Mouse (Mus musculus): ENCODE data around the gene Mamdc4.
"Not testable (repeated sequence)": the region's sequence is repeated elsewhere in the genome, so short reads cannot be mapped to it uniquely, and the experiment has no call there.

Gene Mamdc4

GRCm38 (mm10) chr2:25560551-25560950 is 14.1 kb downstream of the Mamdc4 start:
- DNase-seq (ENCODE audit: low spot score in 2 of 2): no peak

- no peak for DNase-seq (ENCODE audit: low spot score in 2 of 2)
Observed at GRCm38 (mm10) chr2:25558774-25559173, 15.9 kb downstream of the Mamdc4 start.

DNA sequence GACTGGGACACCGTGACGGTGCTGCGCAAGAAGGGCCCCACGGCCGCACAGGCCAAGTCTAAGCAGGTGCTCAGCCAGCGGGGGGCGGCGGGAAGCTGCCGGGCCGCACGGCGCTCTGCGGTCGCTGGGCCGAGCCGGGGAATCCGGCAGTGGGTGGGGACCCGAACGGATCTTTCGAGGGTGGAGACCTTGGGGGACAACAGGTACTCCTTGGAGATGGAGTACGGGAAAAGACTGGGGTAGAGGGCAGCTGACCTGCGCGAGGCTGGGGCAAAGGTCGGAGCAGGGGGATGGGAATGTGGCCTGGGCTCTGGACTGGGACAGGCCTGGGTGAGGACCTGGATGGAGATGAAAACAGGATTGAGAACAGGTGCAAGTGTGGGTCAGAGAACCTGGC is 16.7 kb downstream of the Mamdc4 start:
- no peak for DNase-seq (ENCODE audit: low spot score in 2 of 2)

DNA sequence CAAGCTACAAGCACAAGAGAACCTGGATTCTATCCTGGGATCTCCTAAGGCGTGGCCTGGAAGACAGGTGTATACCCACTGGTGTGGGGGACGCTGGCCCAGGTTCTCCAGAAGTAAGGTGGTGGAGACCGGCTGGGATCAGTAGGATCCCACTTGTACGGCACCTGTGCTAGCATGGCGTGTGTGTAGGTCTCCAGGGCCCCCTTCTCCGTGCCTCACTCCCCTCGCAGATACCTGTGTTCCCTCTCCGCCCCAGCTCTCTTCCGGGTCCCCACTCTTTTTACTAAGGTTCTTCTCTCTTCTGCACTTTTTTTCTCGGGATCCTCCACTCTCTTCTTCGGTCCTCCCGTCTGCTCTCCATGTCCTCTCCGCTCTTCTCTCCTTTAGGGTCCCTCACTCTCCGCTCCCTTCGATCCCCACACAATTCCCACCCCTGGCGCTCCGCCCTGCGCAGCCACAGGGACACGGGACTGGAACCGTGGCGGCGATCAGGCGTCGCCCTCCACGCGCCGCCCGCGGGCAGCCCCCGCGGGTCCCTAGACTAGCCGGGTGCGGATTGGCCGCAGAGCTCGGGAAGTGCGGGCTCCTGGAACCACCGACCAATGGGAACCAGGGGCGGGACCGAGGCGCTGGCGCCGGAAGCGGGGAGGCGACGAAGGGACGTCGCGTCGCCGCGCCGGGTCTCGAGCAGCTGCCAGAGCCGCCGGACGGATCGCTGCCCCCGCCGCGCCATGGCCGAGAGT is 17.3 kb downstream of the Mamdc4 start, which contains the start of gene Edf1:
Edf1 (plus strand) TSS at position 627 of the 743 bp plus-strand sequence.
- DNase-seq (ENCODE audit: low spot score in 2 of 2): peak; percentile 91 to 92

- no peak for DNase-seq (ENCODE audit: low spot score in 2 of 2)
Observed at GRCm38 (mm10) chr2:25556296-25556695, 18.3 kb downstream of the Mamdc4 start.

DNA sequence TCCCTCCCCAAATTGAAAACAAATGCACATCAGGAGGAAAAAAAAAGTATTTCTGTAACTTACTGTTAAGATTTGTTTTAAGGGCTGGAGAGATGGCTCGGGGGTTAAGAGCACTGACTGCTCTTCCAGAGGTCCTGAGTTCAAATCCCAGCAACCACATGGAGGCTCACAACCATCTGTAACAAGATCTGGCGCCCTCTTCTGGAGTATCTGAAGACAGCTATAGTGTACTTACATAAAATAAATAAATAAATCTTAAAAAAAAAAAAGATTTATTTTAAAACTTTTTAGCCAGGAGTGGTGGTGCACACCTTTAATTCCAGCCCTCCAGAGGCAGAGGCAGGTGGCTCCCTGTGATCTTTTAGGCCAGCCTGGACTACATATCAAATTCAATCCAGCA is 19.2 kb downstream of the Mamdc4 start:
- DNase-seq (ENCODE audit: low spot score in 2 of 2): not testable (repeated sequence)

- not testable (repeated sequence) for DNase-seq (ENCODE audit: low spot score in 2 of 2)
Observed at GRCm38 (mm10) chr2:25553171-25553786, 21.4 kb downstream of the Mamdc4 start.

DNA sequence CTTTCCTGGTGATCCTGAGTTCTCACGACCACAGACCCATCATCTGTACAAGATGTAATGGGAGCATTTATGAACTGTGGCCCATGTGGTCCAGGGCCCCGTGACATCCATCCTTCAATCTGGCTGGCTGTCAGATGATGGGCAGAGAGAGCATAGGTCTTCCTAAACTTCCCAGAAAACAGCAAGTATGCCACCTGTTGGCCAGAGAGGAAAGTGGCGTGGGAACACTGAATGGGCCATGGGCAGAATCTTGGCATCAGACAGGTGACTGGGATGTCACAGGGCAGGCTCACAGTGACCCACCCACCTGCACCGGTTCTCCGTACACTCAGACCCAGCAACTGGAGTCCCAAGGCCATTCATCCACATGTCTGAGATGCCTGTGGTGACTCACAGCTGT is 23.5 kb downstream of the Mamdc4 start:
- DNase-seq (ENCODE audit: low spot score in 2 of 2): peak; percentile 48 to 50

- peak; percentile 78 to 84 for DNase-seq (ENCODE audit: low spot score in 2 of 2)
Observed at GRCm38 (mm10) chr2:25549021-25549991, 25.3 kb downstream of the Mamdc4 start.

GRCm38 (mm10) chr2:25546811-25547491 is 27.7 kb downstream of the Mamdc4 start, which contains the start of gene Traf2:
Traf2 (minus strand) TSS chr2:25546940.
- peak; percentile 97 to 99 for DNase-seq (ENCODE audit: low spot score in 2 of 2)

DNA sequence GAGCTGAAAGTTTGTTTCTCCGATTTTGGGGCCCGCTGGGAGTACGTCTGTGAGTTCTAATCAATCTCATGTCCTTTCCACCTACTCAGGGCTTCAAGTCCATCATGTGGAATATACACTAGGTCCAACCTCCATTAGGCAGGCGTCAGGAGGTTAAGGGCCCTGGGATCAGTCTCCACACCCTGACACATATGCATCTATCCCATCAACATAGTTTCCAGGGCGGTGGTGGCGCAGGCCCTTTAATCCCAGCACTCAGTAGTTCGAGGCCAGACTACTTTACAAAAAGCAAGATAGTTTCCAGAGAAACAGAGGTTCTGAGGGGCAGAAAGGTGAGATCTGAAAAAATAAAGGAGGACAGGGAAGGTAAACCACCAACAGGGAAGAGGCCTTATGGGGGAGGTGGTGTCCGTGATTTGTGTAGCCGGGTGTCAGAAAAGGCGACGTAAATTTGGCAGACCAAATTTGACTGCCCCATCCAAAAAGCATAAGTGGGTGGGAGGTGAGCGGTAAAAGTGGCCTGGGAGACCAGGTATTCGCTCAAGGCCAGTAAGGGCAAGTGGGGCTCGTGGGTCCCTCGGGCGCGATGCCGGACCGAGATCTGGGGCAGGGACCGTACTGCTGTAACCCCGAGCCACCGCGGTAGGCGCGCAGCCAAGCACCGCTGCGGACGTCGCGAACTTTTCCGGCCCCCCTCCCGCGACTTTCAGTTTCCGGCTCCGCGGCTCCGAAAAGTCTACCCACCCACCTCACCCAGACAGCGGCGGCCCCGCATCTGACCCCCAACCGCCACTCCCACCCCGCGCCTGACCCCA is 28.4 kb downstream of the Mamdc4 start:
- DNase-seq (ENCODE audit: low spot score in 2 of 2): no peak

DNA sequence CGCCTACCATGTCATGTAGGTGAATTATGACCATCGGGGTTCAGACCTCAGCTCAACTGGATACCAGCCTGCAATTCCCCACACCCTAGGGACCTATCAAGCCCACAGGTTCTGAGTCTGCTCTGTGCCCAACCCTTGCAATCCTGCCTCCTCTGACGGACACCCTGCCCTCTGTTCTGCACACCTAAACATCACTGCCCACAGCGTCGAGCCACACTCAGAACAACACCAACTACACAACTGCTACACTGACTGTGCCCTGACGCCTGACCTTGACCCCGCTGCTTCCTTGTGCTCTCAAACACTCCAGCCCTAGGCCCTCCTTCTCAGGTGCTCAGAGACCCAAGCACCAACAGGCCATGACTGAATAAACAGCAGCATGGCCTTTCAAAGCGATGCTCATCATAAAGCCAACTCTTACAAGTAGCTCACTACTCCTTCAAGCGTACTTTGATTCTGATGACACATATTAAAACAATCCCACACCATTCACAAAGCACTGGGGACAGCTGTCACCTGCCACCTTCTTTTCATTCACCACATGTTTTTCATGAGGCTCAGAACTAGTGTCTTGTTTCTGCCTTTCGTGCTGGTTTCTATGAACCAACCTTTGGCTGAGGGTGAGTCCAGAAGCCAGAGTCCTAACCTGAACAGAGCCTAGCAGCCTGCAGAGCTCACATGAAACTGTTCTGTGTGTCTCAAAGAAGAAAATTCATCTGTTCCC is 32.8 kb downstream of the Mamdc4 start:
- no peak for DNase-seq (ENCODE audit: low spot score in 2 of 2)

DNA sequence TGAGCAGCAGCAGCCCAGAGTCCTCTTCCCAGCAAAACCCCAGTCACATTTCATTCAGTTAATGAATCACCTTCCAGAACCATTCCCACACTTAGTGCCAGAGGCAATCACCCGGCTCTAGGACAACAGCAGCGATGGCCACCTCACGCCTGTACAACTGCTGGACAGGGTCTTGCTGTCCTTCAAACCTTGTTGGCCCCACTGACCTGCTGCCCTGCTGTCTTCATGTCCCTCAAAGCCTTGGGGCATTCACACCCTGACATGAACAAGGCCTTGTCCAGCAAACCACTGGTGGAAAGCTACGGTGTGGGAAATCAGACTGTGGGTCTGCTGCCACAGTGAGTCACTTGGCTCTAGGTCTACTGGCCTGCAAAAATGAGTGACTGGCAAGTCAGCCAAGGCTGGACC is 34.1 kb downstream of the Mamdc4 start:
- DNase-seq (ENCODE audit: low spot score in 2 of 2): no peak

DNA sequence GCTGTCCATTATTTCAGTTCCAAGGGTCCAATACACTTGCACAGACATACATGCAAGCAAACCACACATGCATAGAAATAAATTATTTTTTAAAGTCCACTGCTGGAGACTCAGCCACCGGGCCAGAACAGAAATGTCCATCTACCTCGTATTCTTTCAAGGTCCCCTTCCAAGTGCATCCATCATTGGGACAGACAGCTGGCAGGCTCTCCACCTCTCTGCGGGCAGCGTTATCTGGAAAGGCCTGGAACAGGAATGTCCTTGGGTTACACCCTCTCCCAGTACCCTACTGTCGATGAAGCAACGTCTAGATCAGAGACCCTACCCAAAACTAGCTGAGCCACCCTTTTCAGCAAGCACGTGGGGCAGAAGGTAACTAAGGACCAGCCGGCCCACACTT is 38.1 kb downstream of the Mamdc4 start:
- no peak for DNase-seq (ENCODE audit: low spot score in 2 of 2)

DNA sequence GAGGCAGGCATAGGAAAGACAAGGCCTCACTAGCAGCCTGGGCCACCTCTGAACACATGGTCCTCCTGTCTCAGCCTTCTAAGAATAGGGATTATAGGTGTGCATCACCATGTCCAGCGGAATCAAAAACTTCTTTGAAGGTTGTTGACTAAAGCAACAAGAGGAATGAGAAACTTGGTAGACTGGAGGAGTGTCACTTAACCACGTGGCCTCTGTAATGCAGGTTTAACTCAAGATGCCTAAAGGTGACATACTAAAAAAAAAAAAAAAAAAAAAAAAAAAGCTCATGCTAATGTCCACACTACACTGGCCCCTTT is 39.8 kb downstream of the Mamdc4 start:
- DNase-seq (ENCODE audit: low spot score in 2 of 2): no peak

GRCm38 (mm10) chr2:25534178-25534865 is 40.3 kb downstream of the Mamdc4 start:
- no peak for DNase-seq (ENCODE audit: low spot score in 2 of 2)

GRCm38 (mm10) chr2:25533707-25534106 is 40.9 kb downstream of the Mamdc4 start:
- no peak for DNase-seq (ENCODE audit: low spot score in 2 of 2)

DNA sequence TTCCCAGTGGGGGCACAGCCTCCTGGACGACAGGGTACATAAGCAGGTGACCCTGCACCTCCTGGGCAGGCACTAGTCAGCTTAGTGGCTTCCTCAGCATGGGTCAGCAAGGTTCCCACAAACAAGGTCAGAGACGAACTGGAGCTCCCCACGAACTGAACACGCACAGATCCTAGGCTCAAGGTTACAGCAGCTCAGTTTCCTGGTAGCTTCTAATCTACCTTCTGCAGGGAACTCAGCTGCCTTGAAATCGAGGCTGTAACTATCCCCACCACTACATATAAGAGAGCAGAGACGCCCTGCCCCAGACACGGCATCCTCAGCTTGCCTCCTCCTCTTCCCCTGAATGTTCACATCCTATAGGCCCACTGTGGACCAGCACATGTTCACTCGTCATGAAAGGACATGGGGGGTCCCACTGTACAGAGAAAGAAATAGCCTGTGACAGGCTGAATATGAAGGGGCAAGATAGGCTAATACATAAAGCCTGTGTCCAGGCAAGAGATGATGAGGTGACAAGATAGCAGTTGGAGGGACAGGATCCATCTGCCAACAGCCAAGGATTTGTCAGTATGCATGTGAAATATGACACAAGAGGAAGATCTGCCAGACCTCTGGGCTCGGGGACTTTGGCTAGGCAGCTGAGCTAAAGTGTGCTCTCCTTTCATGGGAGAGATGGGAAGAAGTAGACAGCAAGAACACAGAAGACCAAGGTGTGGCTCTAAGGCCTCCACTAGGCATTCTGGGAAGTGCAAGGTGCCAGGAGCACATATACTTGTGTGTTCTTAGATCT is 47.9 kb downstream of the Mamdc4 start:
- no peak for DNase-seq (ENCODE audit: low spot score in 2 of 2)

Data from thymus, postnatal 10 days (tissue).